Mouse (Mus musculus): ENCODE measurements around the gene Xpnpep1. TPM values are rescaled to one million over a fixed set of nuclear protein-coding genes. Genes with fewer than 3 reads are reported as not detected.

The Xpnpep1 gene
- polyA plus RNA-seq, 1 experiment from 2014 or later = 159 TPM

- H3K27me3 ChIP-seq (replicated peaks; ENCODE audit: low read depth, poor library complexity, severe bottlenecking) = no peaks in the 10 kb centered on the region
- H3K4me3 ChIP-seq = no peak overlapping the region
- peaks cover 31% of the 10 kb centered on the region for H3K4me1 ChIP-seq
- WGBS = 78% methylated on average over 5 of the region's 5 CpGs
- peaks cover 3% of the 10 kb centered on the region for H3K36me3 ChIP-seq (replicated peaks)
- H3K27ac ChIP-seq (replicated peaks) = no peak overlapping the region
- DNase-seq (ENCODE audit: low spot score) = no peak
- H3K9me3 ChIP-seq = peaks cover 3% of the 10 kb centered on the region; the same call in 1 of the 2 replicates
These were observed 1.1 kb upstream of the Xpnpep1 start for GRCm38 (mm10) chr19:53041133-53041510.

- Histone ChIP-seq H3K4me1 (peaks cover 28% of the 10 kb centered on the region), H3K36me3 (replicated peaks) (peaks cover 6% of the 10 kb centered on the region), H3K9me3 (no peaks in the 10 kb centered on the region), H3K27me3 (replicated peaks; ENCODE audit: low read depth, poor library complexity, severe bottlenecking) (no peaks in the 10 kb centered on the region), H3K4me3 (peak overlapping the region; percentile 98), H3K27ac (replicated peaks) (peak overlapping the region; percentile 94)
- WGBS = 33% methylated on average over 11 of the region's 11 CpGs
- no peak for DNase-seq (ENCODE audit: low spot score)
These were observed 924 bp downstream of the Xpnpep1 start for GRCm38 (mm10) chr19:53039090-53039489.

- Histone ChIP-seq H3K27ac (replicated peaks) (peak overlapping the region; percentile 94), H3K36me3 (replicated peaks) (peaks cover 6% of the 10 kb centered on the region), H3K4me3 (peak overlapping the region; percentile 98), H3K4me1 (peaks cover 28% of the 10 kb centered on the region), H3K27me3 (replicated peaks; ENCODE audit: low read depth, poor library complexity, severe bottlenecking) (no peaks in the 10 kb centered on the region), H3K9me3 (no peaks in the 10 kb centered on the region)
- DNase-seq (ENCODE audit: low spot score) = peak; percentile 100
- WGBS = under 1% methylated on average over 39 of the region's 39 CpGs
These were observed 1.5 kb downstream of the Xpnpep1 start for GRCm38 (mm10) chr19:53038435-53038938.

GRCm38 (mm10) chr19:53037925-53038419, 2.0 kb downstream of the Xpnpep1 start:
- DNase-seq (ENCODE audit: low spot score) = no peak
- Histone ChIP-seq H3K4me1 (peaks cover 28% of the 10 kb centered on the region), H3K36me3 (replicated peaks) (peaks cover 6% of the 10 kb centered on the region), H3K27ac (replicated peaks) (peak overlapping the region; percentile 94), H3K4me3 (peak overlapping the region; percentile 98), H3K27me3 (replicated peaks; ENCODE audit: low read depth, poor library complexity, severe bottlenecking) (no peaks in the 10 kb centered on the region), H3K9me3 (no peaks in the 10 kb centered on the region)
- under 1% methylated on average over 28 of the region's 28 CpGs for whole genome bisulfite sequencing

- H3K27ac ChIP-seq (replicated peaks) = no peak overlapping the region
- peaks cover 44% of the 10 kb centered on the region for H3K36me3 ChIP-seq (replicated peaks)
- WGBS = 91% methylated on average over 10 of the region's 10 CpGs
- DNase-seq (ENCODE audit: low spot score) = no peak
- H3K9me3 ChIP-seq = no peaks in the 10 kb centered on the region
- no peak overlapping the region for H3K4me3 ChIP-seq
- H3K27me3 ChIP-seq (replicated peaks; ENCODE audit: low read depth, poor library complexity, severe bottlenecking) = no peaks in the 10 kb centered on the region
- H3K4me1 ChIP-seq = peaks cover 23% of the 10 kb centered on the region
These were observed 6.7 kb downstream of the Xpnpep1 start for GRCm38 (mm10) chr19:53033159-53033943.

- Histone ChIP-seq H3K9me3 (no peaks in the 10 kb centered on the region), H3K4me3 (no peak overlapping the region), H3K27me3 (replicated peaks; ENCODE audit: low read depth, poor library complexity, severe bottlenecking) (no peaks in the 10 kb centered on the region), H3K4me1 (peaks cover 18% of the 10 kb centered on the region), H3K27ac (replicated peaks) (no peak overlapping the region), H3K36me3 (replicated peaks) (peaks cover 51% of the 10 kb centered on the region)
- DNase-seq (ENCODE audit: low spot score) = no peak
- WGBS = 88% methylated on average over 3 of the region's 3 CpGs
These were observed 7.4 kb downstream of the Xpnpep1 start for GRCm38 (mm10) chr19:53032647-53033046.

GRCm38 (mm10) chr19:53031957-53032371, 8.1 kb downstream of the Xpnpep1 start:
- H3K4me1 ChIP-seq = peaks cover 11% of the 10 kb centered on the region; the same call in 1 of the 2 replicates
- no peaks in the 10 kb centered on the region for H3K9me3 ChIP-seq
- H3K36me3 ChIP-seq (replicated peaks) = peaks cover 58% of the 10 kb centered on the region
- no peaks in the 10 kb centered on the region for H3K27me3 ChIP-seq (replicated peaks; ENCODE audit: low read depth, poor library complexity, severe bottlenecking)
- DNase-seq (ENCODE audit: low spot score) = no peak
- 70% methylated on average over 8 of the region's 8 CpGs for WGBS
- no peak overlapping the region for H3K4me3 ChIP-seq
- H3K27ac ChIP-seq (replicated peaks) = no peak overlapping the region

- no peak overlapping the region for H3K27ac ChIP-seq (replicated peaks)
- H3K27me3 ChIP-seq (replicated peaks; ENCODE audit: low read depth, poor library complexity, severe bottlenecking) = no peaks in the 10 kb centered on the region
- peaks cover 11% of the 10 kb centered on the region; the same call in 1 of the 2 replicates for H3K4me1 ChIP-seq
- H3K4me3 ChIP-seq = no peak overlapping the region
- no peak for DNase-seq (ENCODE audit: low spot score)
- H3K36me3 ChIP-seq (replicated peaks) = peaks cover 66% of the 10 kb centered on the region
- no peaks in the 10 kb centered on the region for H3K9me3 ChIP-seq
- 97% methylated on average over 6 of the region's 6 CpGs for WGBS
These were observed 9.7 kb downstream of the Xpnpep1 start for GRCm38 (mm10) chr19:53030279-53030678.

GRCm38 (mm10) chr19:53029686-53030085, 10.3 kb downstream of the Xpnpep1 start:
- 92% methylated on average over 5 of the region's 5 CpGs for WGBS
- Histone ChIP-seq H3K4me1 (peaks cover 11% of the 10 kb centered on the region; the same call in 1 of the 2 replicates), H3K4me3 (no peak overlapping the region), H3K27ac (replicated peaks) (no peak overlapping the region), H3K36me3 (replicated peaks) (peaks cover 72% of the 10 kb centered on the region), H3K27me3 (replicated peaks; ENCODE audit: low read depth, poor library complexity, severe bottlenecking) (no peaks in the 10 kb centered on the region), H3K9me3 (no peaks in the 10 kb centered on the region)
- no peak for DNase-seq (ENCODE audit: low spot score)

GRCm38 (mm10) chr19:53029045-53029444, 11.0 kb downstream of the Xpnpep1 start:
- DNase-seq (ENCODE audit: low spot score) = no peak
- 85% methylated on average over 7 of the region's 7 CpGs for WGBS
- no peak overlapping the region for H3K4me3 ChIP-seq
- no peaks in the 10 kb centered on the region for H3K9me3 ChIP-seq
- H3K36me3 ChIP-seq (replicated peaks) = peaks cover 78% of the 10 kb centered on the region
- H3K27me3 ChIP-seq (replicated peaks; ENCODE audit: low read depth, poor library complexity, severe bottlenecking) = no peaks in the 10 kb centered on the region
- no peak overlapping the region for H3K27ac ChIP-seq (replicated peaks)
- peaks cover 11% of the 10 kb centered on the region; the same call in 1 of the 2 replicates for H3K4me1 ChIP-seq

- 93% methylated on average over 12 of the region's 12 CpGs for WGBS
- no peak overlapping the region for H3K27ac ChIP-seq (replicated peaks)
- H3K4me1 ChIP-seq = peaks cover 11% of the 10 kb centered on the region; the same call in 1 of the 2 replicates
- no peak overlapping the region for H3K4me3 ChIP-seq
- DNase-seq (ENCODE audit: low spot score) = no peak
- H3K9me3 ChIP-seq = no peaks in the 10 kb centered on the region
- H3K36me3 ChIP-seq (replicated peaks) = peaks cover 86% of the 10 kb centered on the region
- no peaks in the 10 kb centered on the region for H3K27me3 ChIP-seq (replicated peaks; ENCODE audit: low read depth, poor library complexity, severe bottlenecking)
These were observed 11.8 kb downstream of the Xpnpep1 start for GRCm38 (mm10) chr19:53028216-53028615.

- no peak overlapping the region for H3K27ac ChIP-seq (replicated peaks)
- WGBS = 86% methylated on average over 10 of the region's 10 CpGs
These were observed 16.8 kb downstream of the Xpnpep1 start for GRCm38 (mm10) chr19:53023189-53023588.

More at GRCm38 (mm10) chr19:53023189-53023588, 16.8 kb downstream of the Xpnpep1 start:
- H3K36me3 ChIP-seq (replicated peaks) = peaks cover 72% of the 10 kb centered on the region
- no peaks in the 10 kb centered on the region for H3K9me3 ChIP-seq
- no peaks in the 10 kb centered on the region for H3K27me3 ChIP-seq (replicated peaks; ENCODE audit: low read depth, poor library complexity, severe bottlenecking)
- peaks cover 10% of the 10 kb centered on the region for H3K4me1 ChIP-seq
- no peak for DNase-seq (ENCODE audit: low spot score)
- no peak overlapping the region for H3K4me3 ChIP-seq
